Mouse (Mus musculus) common myeloid progenitor, adult 5-6 weeks (primary cell): ENCODE data around the gene Taf11. TPM values are rescaled to one million over a fixed set of nuclear protein-coding genes. Genes with fewer than 3 reads are reported as not detected.
A peak's percentile ranks its signal among the peaks of the same experiment; 100 is the strongest.

Source experiments
- ATAC-seq: replicated peaks from 2 replicates; pipeline ENCODE4 v1.8.0; 2016; ENCODE audit warnings: low read depth, mild to moderate bottlenecking, moderate TSS enrichment, inconsistent platforms; ENCODE audit not compliant: poor library complexity, severe bottlenecking
- total RNA-seq: library from RNA; stranded (forward); fragments of 200-1000, 187-1606 nt; gene quantifications from 2 replicates; pipeline ENCODE4 v1.2.3, GENCODE M21; 2017

Gene Taf11
- total RNA-seq, 1 experiment from 2014 or later, result 35.7 TPM

DNA sequence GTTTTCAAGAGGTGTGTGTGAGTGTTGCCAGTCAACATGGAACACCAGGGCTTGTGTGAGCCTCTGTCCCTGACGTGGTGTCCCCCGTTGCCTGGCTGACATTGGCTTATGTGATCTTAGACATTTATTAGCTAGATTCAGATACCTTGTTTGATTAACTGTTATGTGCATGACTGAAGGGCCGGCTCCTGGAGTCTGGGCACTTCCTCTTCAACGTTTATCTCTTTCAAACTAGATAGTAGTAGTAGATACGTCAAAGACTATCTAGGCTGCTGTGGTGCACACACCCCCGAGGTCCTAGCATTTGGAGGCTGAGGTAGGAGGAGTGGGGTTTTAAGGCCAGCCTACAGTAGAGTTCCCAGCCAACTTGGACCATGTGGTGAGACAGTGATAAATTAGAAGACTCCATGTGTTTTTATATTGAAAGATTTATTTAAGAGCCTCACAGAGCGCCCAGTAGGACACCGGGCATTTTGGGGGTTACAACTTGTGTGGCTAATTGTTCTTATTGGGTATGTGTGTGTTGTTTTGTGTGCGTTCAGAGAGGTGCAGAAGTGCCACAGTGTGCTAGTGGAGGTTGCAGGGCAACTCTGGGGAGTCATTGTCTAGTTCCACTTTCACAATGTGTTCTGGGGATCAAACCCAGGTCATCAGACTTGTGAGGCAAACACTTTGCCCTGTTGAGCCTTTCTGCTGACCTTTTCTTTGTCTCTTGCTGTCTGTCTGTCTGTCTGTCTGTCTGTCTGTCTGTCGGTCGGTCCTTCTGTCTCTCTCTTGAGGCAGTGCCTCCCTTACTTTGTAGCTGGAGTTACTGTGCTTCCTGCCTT, 51.8 kb downstream of the Taf11 start:
- ATAC-seq, result peak; percentile 24; the same call in 1 of the 2 replicates

DNA sequence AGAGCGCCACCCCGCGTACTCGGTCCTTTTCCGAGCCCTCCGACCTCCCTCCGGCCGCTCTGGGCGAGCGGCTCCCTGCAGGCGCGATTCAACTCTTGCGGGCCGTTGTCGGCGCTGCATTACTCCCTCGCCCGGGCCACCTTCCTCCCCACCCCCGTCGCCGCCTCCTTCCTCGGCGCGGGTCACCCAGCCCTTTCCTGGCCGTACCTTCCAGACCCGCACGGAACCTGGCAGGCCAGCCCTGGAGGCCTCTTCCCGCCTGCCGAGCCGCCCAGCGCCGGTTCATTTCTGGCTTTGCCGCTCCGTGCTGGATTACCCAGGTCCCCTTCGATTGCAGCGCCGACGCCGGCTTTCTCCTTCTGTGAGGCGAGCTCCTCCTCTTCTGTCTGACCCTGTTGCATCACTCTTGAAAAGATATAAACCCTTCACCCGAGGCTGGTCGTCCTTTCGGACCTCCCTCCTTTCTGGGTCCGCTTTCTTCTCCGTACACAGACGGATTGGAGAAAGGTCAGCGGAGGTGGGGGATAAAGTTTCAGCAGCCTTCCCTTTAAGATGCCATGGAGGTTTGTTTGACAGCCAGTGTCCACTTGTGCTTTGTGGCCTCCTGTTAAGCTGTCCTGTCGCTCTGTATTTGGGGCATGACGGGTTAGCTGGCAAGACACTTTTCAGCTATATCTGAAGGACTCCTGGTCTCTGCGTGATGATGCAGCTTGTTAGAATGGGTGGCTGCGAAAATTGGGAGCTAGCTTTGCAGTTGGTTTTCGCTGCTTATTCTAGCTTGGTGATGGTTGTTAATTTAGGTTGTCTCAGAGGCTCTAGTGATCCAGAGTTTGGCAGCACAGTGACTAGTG, 52.6 kb downstream of the Taf11 start:
- ATAC-seq, result peak; percentile 41

DNA sequence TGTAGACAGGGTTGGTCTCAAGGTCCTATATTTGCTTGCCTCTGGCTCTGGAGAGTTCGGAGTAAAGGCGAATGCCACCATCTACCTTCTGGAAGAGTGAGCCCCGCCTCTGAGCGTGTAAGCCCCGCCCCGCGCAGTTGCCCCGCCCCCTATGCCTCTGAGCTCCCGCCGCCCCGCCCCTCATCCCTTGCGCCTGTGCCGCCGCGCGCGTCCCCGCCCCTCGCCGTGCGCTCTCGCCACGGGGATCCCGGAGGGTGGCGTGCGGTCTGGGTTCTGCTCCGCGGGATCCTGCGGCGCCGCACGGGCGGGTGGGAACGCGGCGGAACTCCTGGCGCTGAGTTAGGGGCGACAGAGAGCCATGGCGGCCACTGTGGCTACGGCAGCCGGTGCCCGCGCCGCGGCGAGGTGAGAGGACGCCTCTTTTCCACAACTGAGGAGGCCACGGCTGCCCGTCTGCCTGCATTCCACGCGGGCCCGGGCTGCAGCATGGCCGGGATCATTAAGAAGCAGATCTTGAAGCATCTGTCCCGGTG, 53.3 kb downstream of the Taf11 start, which contains the start of gene Uhrf1bp1:
Gene Uhrf1bp1, plus strand, starts transcription at position 177 of the 533 bp plus-strand sequence.
- peak; percentile 66 for ATAC-seq

Other genes with a start within 250 kb of the Taf11 start
- gene Spdef, start 180.9 kb downstream of the Taf11 start, total RNA-seq, result not detected in 2 replicates
- gene D17Wsu92e, start 89.2 kb downstream of the Taf11 start, total RNA-seq, result 59.1 and 69.4 TPM in 2 replicates
- gene Snrpc, start 71.7 kb downstream of the Taf11 start, total RNA-seq, result 116 and 132 TPM in 2 replicates
- gene Uhrf1bp1, start 53.4 kb downstream of the Taf11 start, total RNA-seq, result 10.5 and 13.1 TPM in 2 replicates
- 28.7 and 40.5 TPM in 2 replicates for gene Anks1, start 538 bp downstream of the Taf11 start, total RNA-seq
- 2.2 TPM in 1 of 2 replicates, not detected in the other for gene Tcp11, start 170.8 kb upstream of the Taf11 start, total RNA-seq
- 0.92 and 1.0 TPM in 2 replicates for gene Scube3, start 232.3 kb upstream of the Taf11 start, total RNA-seq